Mouse (Mus musculus) forebrain, embryonic 10.5 days (tissue): ENCODE measurements at regions not wholly inside any gene's neighbourhood (a gene's known extent, or its start where the extent isn't known, plus 50 kb on each side); places are given as distances from the start of the nearest gene placed in this dataset.
A peak's percentile ranks its signal among the peaks of the same experiment; 100 is the strongest.

Experiments used
- DNase-seq: peaks from one replicate; pipeline ENCODE4 v3.0.0-alpha.2; 2017; ENCODE audit warnings: low spot score; ENCODE audit errors: extremely low spot score
- H3K27ac ChIP-seq: fragments of 300-500 bp; sonication (generic); 2 replicates; pipeline ENCODE4 v1.5.1; 2016; ENCODE audit warnings: mild to moderate bottlenecking
- H3K27me3 ChIP-seq: fragments of 300-500 bp; sonication (generic); 2 replicates; pipeline ENCODE4 v1.6.1; 2016; ENCODE audit warnings: mild to moderate bottlenecking; ENCODE audit not compliant: poor library complexity, severe bottlenecking
- H3K36me3 ChIP-seq: fragments of 300-500 bp; sonication (generic); replicated peaks from 2 replicates; pipeline ENCODE4 v1.6.1; 2016; ENCODE audit warnings: mild to moderate bottlenecking, moderate library complexity
- H3K4me1 ChIP-seq: fragments of 300-500 bp; sonication (generic); 2 replicates; pipeline ENCODE4 v1.6.1; 2016
- H3K4me3 ChIP-seq: fragments of 300-500 bp; sonication (generic); 2 replicates; pipeline ENCODE4 v1.5.1; 2016; ENCODE audit warnings: mild to moderate bottlenecking, moderate library complexity
- H3K9me3 ChIP-seq: fragments of 300-500 bp; sonication (generic); 2 replicates; pipeline ENCODE4 v1.6.1; 2016; ENCODE audit warnings: mild to moderate bottlenecking, moderate library complexity
- WGBS: fragments of 180-500 bp; shearing (Covaris S2); methylation state at CpG from one replicate; pipeline ENCODE4 v1.1.7; 2016; 5-methylcytosine and 5-hydroxymethylcytosine counted together

GRCm38 (mm10) chr7:118042914-118043313 is 73.1 kb downstream of the Rps15a start:
- H3K9me3 ChIP-seq, result no peaks in the 10 kb centered on the region

DNA sequence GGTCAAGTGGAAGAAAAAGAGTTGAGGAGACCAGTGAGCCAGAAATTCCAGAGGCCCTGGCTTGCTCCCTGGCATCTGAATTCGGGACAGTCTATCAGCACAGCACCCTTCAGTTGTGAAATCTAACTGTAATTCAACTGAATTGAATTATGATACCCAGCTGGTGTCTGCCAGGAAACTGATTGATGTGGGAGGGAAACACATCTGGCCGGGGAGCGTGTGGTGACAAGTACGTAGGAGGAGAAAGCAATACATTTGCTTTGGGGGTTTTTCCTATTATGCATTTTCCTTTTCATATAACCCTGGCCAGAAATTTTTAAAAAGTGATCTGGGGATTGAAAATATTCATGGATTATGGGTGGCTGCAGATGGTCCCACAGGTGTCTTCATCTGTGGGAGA is 76.1 kb downstream of the Rps15a start:
- Histone ChIP-seq H3K36me3 (no peaks in the 10 kb centered on the region), H3K27ac (no peak overlapping the region), H3K4me3 (no peak overlapping the region), H3K27me3 (no peaks in the 10 kb centered on the region), H3K4me1 (peaks cover 8% of the 10 kb centered on the region), H3K9me3 (no peaks in the 10 kb centered on the region)
- 92% methylated on average over 4 of the region's 4 CpGs for WGBS
- no peak for DNase-seq

More at GRCm38 (mm10) chr7:118042914-118043313, 73.1 kb downstream of the Rps15a start:
- peaks cover 8% of the 10 kb centered on the region for H3K4me1 ChIP-seq
- H3K27ac ChIP-seq, result peak overlapping the region; percentile 35; the same call in 1 of the 2 replicates
- H3K4me3 ChIP-seq, result no peak overlapping the region
- no peak for DNase-seq
- no peaks in the 10 kb centered on the region for H3K27me3 ChIP-seq
- no peaks in the 10 kb centered on the region for H3K36me3 ChIP-seq
- WGBS, result 67% methylated on average over 10 of the region's 10 CpGs

DNA sequence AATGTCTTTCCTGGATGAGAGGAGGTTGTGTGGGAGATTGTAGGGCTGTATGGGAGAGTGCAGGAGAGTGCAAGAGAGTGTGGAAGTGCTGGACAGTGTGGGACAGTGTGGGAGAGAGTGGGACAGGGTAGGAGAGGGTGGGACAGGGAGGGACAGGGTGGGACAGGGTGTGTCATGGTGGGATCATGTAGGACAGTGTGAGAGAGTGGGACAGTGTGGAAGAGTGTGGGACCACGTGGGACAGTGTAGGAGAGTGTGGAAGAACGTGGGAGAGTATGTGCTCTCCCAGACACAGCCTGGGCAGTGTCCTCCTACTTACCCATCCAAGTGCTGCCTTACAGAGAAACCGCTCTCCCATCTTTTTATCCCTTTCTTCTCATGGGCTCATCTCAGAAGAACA is 78.9 kb downstream of the Rps15a start:
- Histone ChIP-seq H3K4me3 (no peak overlapping the region), H3K27ac (no peak overlapping the region), H3K4me1 (no peaks in the 10 kb centered on the region), H3K36me3 (no peaks in the 10 kb centered on the region), H3K9me3 (no peaks in the 10 kb centered on the region), H3K27me3 (no peaks in the 10 kb centered on the region)
- WGBS, result 67% methylated on average over 3 of the region's 3 CpGs
- DNase-seq, result no peak

DNA sequence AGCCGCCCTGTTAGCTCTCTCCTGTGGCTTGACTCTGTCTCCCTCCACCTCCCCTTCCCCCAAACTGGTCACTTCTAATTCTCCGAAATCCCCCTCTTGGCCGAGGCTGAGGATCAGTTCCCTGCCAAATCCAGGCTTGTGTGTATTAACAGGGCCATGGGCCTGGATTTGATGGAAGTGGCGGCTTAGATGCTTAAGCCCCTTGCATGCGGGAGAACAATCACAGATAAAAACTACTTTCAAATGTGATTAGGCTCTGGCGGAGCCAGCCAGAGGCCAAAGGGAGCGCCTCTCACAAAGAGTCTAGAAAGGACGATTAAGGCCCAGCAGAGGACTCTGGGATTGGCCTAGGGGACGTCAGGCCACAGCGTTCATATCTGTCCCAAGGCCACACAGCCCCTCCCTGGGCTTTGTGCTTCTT is 89.9 kb downstream of the Rps15a start:
- Histone ChIP-seq H3K27me3 (0 out of 2 replicates have a peak, but pooled peaks cover 5% of the 10 kb centered on the region), H3K4me3 (no peak overlapping the region), H3K27ac (peak overlapping the region; percentile 72), H3K9me3 (no peaks in the 10 kb centered on the region), H3K36me3 (no peaks in the 10 kb centered on the region), H3K4me1 (peaks cover 46% of the 10 kb centered on the region)
- 5% methylated on average over 10 of the region's 10 CpGs for WGBS
- DNase-seq, result peak; percentile 36

DNA sequence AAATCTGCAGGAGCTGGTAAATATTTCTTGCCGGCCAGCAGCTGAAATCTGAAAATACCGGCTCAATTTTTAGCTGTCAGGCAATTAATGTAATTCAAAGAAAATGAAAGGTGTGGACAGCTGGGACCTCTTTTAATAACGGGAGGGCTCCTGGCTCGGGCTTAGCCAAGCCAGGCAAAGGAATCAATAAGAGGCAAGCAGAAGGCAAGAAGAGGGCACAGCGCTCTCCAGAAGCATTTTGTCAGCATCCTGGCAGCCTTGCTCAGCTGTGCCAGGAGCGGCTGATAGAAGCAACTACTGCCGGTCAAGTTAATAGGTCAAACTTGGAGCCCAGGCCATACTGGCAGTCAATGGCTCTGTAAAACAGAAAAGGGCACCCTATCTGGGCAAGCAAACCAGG is 111.4 kb downstream of the Rps15a start:
- 84% methylated on average over 7 of the region's 7 CpGs for WGBS
- Histone ChIP-seq H3K27me3 (no peaks in the 10 kb centered on the region), H3K4me1 (no peaks in the 10 kb centered on the region), H3K9me3 (no peaks in the 10 kb centered on the region), H3K27ac (no peak overlapping the region), H3K36me3 (no peaks in the 10 kb centered on the region), H3K4me3 (no peak overlapping the region)
- DNase-seq, result no peak

GRCm38 (mm10) chr7:118001881-118002280 is 114.1 kb downstream of the Rps15a start:
- Histone ChIP-seq H3K9me3 (no peaks in the 10 kb centered on the region), H3K4me3 (no peak overlapping the region), H3K27me3 (no peaks in the 10 kb centered on the region), H3K4me1 (no peaks in the 10 kb centered on the region), H3K27ac (no peak overlapping the region), H3K36me3 (no peaks in the 10 kb centered on the region)
- no peak for DNase-seq
- WGBS, result 74% methylated on average over 3 of the region's 3 CpGs

- WGBS, result 11% methylated on average over 4 of the region's 4 CpGs
- Histone ChIP-seq H3K36me3 (no peaks in the 10 kb centered on the region), H3K27me3 (no peaks in the 10 kb centered on the region), H3K9me3 (no peaks in the 10 kb centered on the region), H3K27ac (no peak overlapping the region), H3K4me1 (no peaks in the 10 kb centered on the region), H3K4me3 (no peak overlapping the region)
- peak; percentile 62 for DNase-seq
Measured at GRCm38 (mm10) chr7:118001121-118001520, 114.9 kb downstream of the Rps15a start.

DNA sequence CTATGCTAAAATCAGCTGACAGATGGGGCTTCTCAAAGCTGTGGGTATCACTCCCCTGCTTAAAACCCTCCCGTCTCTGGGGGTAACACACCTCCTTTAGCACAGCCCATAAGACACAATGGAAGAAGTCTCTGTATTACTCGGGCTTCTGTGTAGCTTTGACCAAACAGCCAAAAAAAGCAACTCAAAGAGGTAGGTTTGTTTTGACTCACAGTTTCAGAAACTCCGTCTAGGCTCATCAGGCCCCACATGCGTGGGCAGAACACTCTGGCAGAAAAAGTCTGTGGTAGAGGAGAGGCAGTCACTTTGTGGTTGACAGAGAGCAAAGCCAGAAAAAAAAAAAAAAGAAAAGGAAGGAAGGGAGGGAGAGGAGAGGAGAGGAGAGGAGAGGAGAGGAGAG is 133.8 kb downstream of the Rps15a start:
- Histone ChIP-seq H3K4me3 (no peak overlapping the region), H3K4me1 (no peaks in the 10 kb centered on the region), H3K36me3 (no peaks in the 10 kb centered on the region), H3K27ac (no peak overlapping the region), H3K9me3 (no peaks in the 10 kb centered on the region), H3K27me3 (no peaks in the 10 kb centered on the region)
- 89% methylated on average over 4 of the region's 4 CpGs for WGBS
- no peak for DNase-seq

DNA sequence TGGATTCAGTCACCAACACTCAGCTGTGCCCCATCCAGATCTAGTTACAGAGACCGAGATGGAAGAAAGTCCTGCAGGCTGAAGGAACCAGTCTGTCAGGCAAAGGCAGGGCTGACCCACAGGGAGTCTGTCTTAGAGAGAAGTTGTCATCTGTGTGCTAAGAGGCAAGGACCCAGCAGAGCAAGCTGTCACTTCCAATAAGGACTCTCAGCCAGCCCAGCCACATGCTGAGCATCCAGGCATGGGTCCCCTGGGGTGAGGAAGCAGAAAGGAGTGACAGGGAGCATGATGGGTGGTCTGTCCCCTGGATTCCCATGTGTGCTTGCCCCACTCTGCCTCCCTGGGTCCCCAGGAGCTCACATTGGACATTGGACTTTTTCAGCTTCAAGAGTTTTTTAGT is 144.8 kb downstream of the Rps15a start:
- WGBS, result 47% methylated on average over 1 of the region's 1 CpGs
- H3K36me3 ChIP-seq, result no peaks in the 10 kb centered on the region
- H3K4me1 ChIP-seq, result no peaks in the 10 kb centered on the region
- H3K4me3 ChIP-seq, result no peak overlapping the region
- no peaks in the 10 kb centered on the region for H3K9me3 ChIP-seq
- H3K27ac ChIP-seq, result no peak overlapping the region
- DNase-seq, result no peak
- no peaks in the 10 kb centered on the region for H3K27me3 ChIP-seq

- no peak for DNase-seq
Measured at GRCm38 (mm10) chr7:117943435-117943834, 172.6 kb downstream of the Rps15a start.

GRCm38 (mm10) chr7:117939618-117940017 is 176.4 kb downstream of the Rps15a start:
- H3K27me3 ChIP-seq, result no peaks in the 10 kb centered on the region
- H3K4me1 ChIP-seq, result peaks cover 16% of the 10 kb centered on the region
- no peaks in the 10 kb centered on the region for H3K36me3 ChIP-seq
- 16% methylated on average over 7 of the region's 7 CpGs for WGBS
- no peak for DNase-seq
- 0 out of 2 replicates have a peak overlapping the region, but pooled peaks have one; percentile 56 for H3K27ac ChIP-seq
- H3K9me3 ChIP-seq, result no peaks in the 10 kb centered on the region
- no peak overlapping the region for H3K4me3 ChIP-seq

More at GRCm38 (mm10) chr7:117943435-117943834, 172.6 kb downstream of the Rps15a start:
- H3K36me3 ChIP-seq, result no peaks in the 10 kb centered on the region
- peaks cover 16% of the 10 kb centered on the region for H3K4me1 ChIP-seq
- H3K27me3 ChIP-seq, result no peaks in the 10 kb centered on the region
- no peak overlapping the region for H3K27ac ChIP-seq
- no peak overlapping the region for H3K4me3 ChIP-seq
- 90% methylated on average over 3 of the region's 3 CpGs for WGBS
- H3K9me3 ChIP-seq, result no peaks in the 10 kb centered on the region

DNA sequence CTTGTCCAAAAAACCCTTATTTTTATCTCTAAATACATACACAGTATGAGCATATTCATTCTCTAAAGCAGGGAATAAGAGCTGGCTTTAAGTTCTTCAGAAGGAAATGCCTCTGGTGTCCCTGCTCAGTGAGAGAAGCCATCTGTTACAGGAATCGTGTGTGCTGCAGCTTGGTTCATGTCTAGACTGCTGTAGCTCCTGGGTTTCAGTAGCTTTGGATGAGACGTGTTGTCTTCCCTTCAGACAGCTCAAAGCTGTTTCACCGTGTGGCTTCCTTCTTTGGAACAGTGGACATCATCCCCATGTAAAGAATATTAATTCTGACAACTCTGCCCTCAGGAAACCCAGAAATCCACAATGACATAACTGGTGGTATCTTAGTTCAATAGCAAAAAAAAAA is 181.1 kb downstream of the Rps15a start:
- H3K27me3 ChIP-seq, result no peaks in the 10 kb centered on the region
- no peak overlapping the region for H3K4me3 ChIP-seq
- WGBS, result 84% methylated on average over 3 of the region's 3 CpGs
- H3K27ac ChIP-seq, result no peak overlapping the region
- H3K9me3 ChIP-seq, result no peaks in the 10 kb centered on the region
- H3K4me1 ChIP-seq, result peaks cover 19% of the 10 kb centered on the region
- DNase-seq, result no peak
- no peaks in the 10 kb centered on the region for H3K36me3 ChIP-seq

DNA sequence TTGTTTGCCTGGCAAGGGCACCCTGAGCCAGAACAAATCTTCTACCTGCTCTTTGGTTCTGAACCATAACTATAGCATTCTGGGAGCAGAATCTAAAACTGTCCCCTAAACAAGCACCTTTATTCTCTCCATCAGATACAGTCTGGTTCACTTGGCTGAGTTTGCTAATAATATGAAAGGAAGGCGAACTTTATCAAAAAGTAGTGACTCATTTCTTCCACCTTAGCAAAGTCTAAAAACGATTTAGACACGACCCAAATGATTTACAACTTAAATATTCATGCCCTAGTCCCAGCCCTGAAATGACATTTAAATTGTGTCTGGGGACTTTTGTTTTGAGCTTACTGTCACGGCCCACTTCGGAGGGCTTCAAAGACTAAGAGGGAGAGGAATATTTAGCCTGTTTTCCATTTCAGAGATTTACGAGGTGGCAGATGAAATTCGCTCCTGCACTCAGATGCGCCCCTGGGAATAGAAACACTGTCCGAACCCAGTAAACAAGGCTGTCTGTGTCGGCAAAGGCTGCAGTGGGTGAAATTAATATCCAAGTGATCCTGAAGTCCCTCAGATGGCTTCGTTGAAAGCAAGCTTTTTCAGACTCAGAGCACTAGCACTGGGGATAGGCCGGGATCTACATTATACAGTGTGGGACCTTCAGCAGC is 184.6 kb downstream of the Rps15a start:
- H3K4me3 ChIP-seq, result no peak overlapping the region
- no peak for DNase-seq
- no peaks in the 10 kb centered on the region for H3K27me3 ChIP-seq
- H3K27ac ChIP-seq, result no peak overlapping the region
- H3K4me1 ChIP-seq, result peaks cover 8% of the 10 kb centered on the region; the same call in 1 of the 2 replicates
- H3K36me3 ChIP-seq, result no peaks in the 10 kb centered on the region
- 88% methylated on average over 12 of the region's 12 CpGs for WGBS
- H3K9me3 ChIP-seq, result no peaks in the 10 kb centered on the region
